Mouse (Mus musculus) forebrain, embryonic 11.5 days (tissue): ENCODE measurements around the gene Slc7a9. TPM values are rescaled to one million over a fixed set of nuclear protein-coding genes. Genes with fewer than 3 reads are reported as not detected.

Experiments
- ATAC-seq: fragments of 200-750 bp; cut with Nextera tagmentation; replicated peaks from 2 replicates; pipeline ENCODE4 v1.8.0; 2017; ENCODE audit warnings: moderate TSS enrichment; ENCODE audit not compliant: low FRiP score
- DNase-seq: peaks from one replicate; pipeline ENCODE4 v3.0.0-alpha.2; 2017; ENCODE audit warnings: low spot score
- H3K27ac ChIP-seq: fragments of 300-500 bp; sonication (generic); 2 replicates; pipeline ENCODE4 v1.5.1; 2014; ENCODE audit warnings: low read depth, low read length
- H3K27me3 ChIP-seq: fragments of 300-500 bp; sonication (generic); 2 replicates; pipeline ENCODE4 v1.6.1; 2014; ENCODE audit warnings: mild to moderate bottlenecking, low read length, mixed read lengths; ENCODE audit not compliant: control insufficient read depth, insufficient read depth
- H3K36me3 ChIP-seq: fragments of 300-500 bp; sonication (generic); 2 replicates; pipeline ENCODE4 v1.6.1; 2014; ENCODE audit warnings: mild to moderate bottlenecking, low read length, moderate library complexity, mixed read lengths; ENCODE audit not compliant: control insufficient read depth, insufficient read depth
- H3K4me1 ChIP-seq: fragments of 300-500 bp; sonication (generic); replicated peaks from 2 replicates; pipeline ENCODE4 v1.6.1; 2014; ENCODE audit warnings: low read length, mixed read lengths; ENCODE audit not compliant: control insufficient read depth, insufficient read depth
- H3K4me2 ChIP-seq: fragments of 300-500 bp; sonication (generic); 2 replicates; pipeline ENCODE4 v1.6.1; 2014; ENCODE audit warnings: low read depth, mild to moderate bottlenecking, low read length, moderate library complexity, mixed read lengths; ENCODE audit not compliant: severe bottlenecking
- H3K4me3 ChIP-seq: fragments of 300-500 bp; sonication (generic); 2 replicates; pipeline ENCODE4 v1.5.1; 2014; ENCODE audit warnings: low read depth, low read length
- H3K9ac ChIP-seq: fragments of 300-500 bp; sonication (generic); 2 replicates; pipeline ENCODE4 v1.6.1; 2014; ENCODE audit warnings: low read length
- H3K9me3 ChIP-seq: fragments of 300-500 bp; sonication (generic); 2 replicates; pipeline ENCODE4 v1.6.1; 2016; ENCODE audit warnings: low read length, mixed read lengths; ENCODE audit not compliant: control insufficient read depth
- WGBS: fragments of 180-500 bp; shearing (Covaris S2); extraction: QIAGEN DNeasy Blood & Tissue Kit; methylation state at CpG from one replicate; pipeline ENCODE4 v1.1.7; 2014; 5-methylcytosine and 5-hydroxymethylcytosine counted together
- polyA plus RNA-seq: library from polyadenylated mRNA; unstranded; fragments of >200 nt; fragmentation: Nextera tagmentation; extraction: Ambion mirVana; gene quantifications from 2 replicates; pipeline ENCODE4 v1.2.1, GENCODE M21; 2014

Gene Slc7a9
- polyA plus RNA-seq, 1 experiment from 2014 or later, result 0.24 TPM

- WGBS, result 35% methylated on average over 4 of the region's 4 CpGs
- DNase-seq (no peak), ATAC-seq (no peak)
- Histone ChIP-seq H3K4me3 (no peak overlapping the region), H3K9me3 (no peaks in the 10 kb centered on the region), H3K4me1 (no peaks in the 10 kb centered on the region), H3K27ac (no peak overlapping the region), H3K36me3 (no peaks in the 10 kb centered on the region), H3K9ac (no peak overlapping the region), H3K4me2 (no peak overlapping the region), H3K27me3 (no peaks in the 10 kb centered on the region)
Observed at GRCm38 (mm10) chr7:35447501-35447900, 1.1 kb upstream of the Slc7a9 start.

GRCm38 (mm10) chr7:35448867-35449266, 271 bp downstream of the Slc7a9 start:
- Histone ChIP-seq H3K4me3 (no peak overlapping the region), H3K4me2 (no peak overlapping the region), H3K9ac (no peak overlapping the region), H3K9me3 (no peaks in the 10 kb centered on the region), H3K36me3 (no peaks in the 10 kb centered on the region), H3K4me1 (no peaks in the 10 kb centered on the region), H3K27ac (no peak overlapping the region), H3K27me3 (no peaks in the 10 kb centered on the region)
- WGBS, result 78% methylated on average over 7 of the region's 7 CpGs
- ATAC-seq, result no peak
- no peak for DNase-seq

- 82% methylated on average over 4 of the region's 4 CpGs for WGBS
- ATAC-seq (no peak), DNase-seq (no peak)
- no peak overlapping the region for H3K4me2 ChIP-seq
- no peaks in the 10 kb centered on the region for H3K27me3 ChIP-seq
- no peak overlapping the region for H3K9ac ChIP-seq
- H3K27ac ChIP-seq, result no peak overlapping the region
- H3K4me3 ChIP-seq, result no peak overlapping the region
- no peaks in the 10 kb centered on the region for H3K9me3 ChIP-seq
- no peaks in the 10 kb centered on the region for H3K36me3 ChIP-seq
- no peaks in the 10 kb centered on the region for H3K4me1 ChIP-seq
Observed at GRCm38 (mm10) chr7:35456091-35456814, 7.7 kb downstream of the Slc7a9 start.

- DNase-seq (no peak), ATAC-seq (no peak)
- Histone ChIP-seq H3K4me1 (no peaks in the 10 kb centered on the region), H3K4me2 (no peak overlapping the region), H3K4me3 (no peak overlapping the region), H3K9ac (no peak overlapping the region), H3K27me3 (no peaks in the 10 kb centered on the region), H3K27ac (no peak overlapping the region), H3K36me3 (no peaks in the 10 kb centered on the region), H3K9me3 (no peaks in the 10 kb centered on the region)
- 87% methylated on average over 4 of the region's 4 CpGs for WGBS
Observed at GRCm38 (mm10) chr7:35460971-35461370, 12.4 kb downstream of the Slc7a9 start.

GRCm38 (mm10) chr7:35465027-35465426, 16.4 kb downstream of the Slc7a9 start:
- Histone ChIP-seq H3K9me3 (no peaks in the 10 kb centered on the region), H3K9ac (no peak overlapping the region), H3K4me2 (no peak overlapping the region), H3K4me3 (no peak overlapping the region), H3K36me3 (no peaks in the 10 kb centered on the region), H3K27ac (no peak overlapping the region), H3K4me1 (no peaks in the 10 kb centered on the region), H3K27me3 (no peaks in the 10 kb centered on the region)
- ATAC-seq, result no peak
- 93% methylated on average over 5 of the region's 5 CpGs for WGBS
- no peak for DNase-seq

GRCm38 (mm10) chr7:35467856-35468255, 19.3 kb downstream of the Slc7a9 start:
- Histone ChIP-seq H3K36me3 (no peaks in the 10 kb centered on the region), H3K9ac (no peak overlapping the region), H3K4me1 (no peaks in the 10 kb centered on the region), H3K27me3 (no peaks in the 10 kb centered on the region), H3K9me3 (no peaks in the 10 kb centered on the region), H3K27ac (no peak overlapping the region), H3K4me3 (no peak overlapping the region), H3K4me2 (no peak overlapping the region)
- WGBS, result 68% methylated on average over 2 of the region's 2 CpGs
- no peak for ATAC-seq
- DNase-seq, result no peak

- no peaks in the 10 kb centered on the region for H3K9me3 ChIP-seq
- no peak overlapping the region for H3K4me3 ChIP-seq
- WGBS, result 49% methylated on average over 4 of the region's 4 CpGs
- H3K36me3 ChIP-seq, result no peaks in the 10 kb centered on the region
- no peaks in the 10 kb centered on the region for H3K4me1 ChIP-seq
- no peak overlapping the region for H3K4me2 ChIP-seq
- H3K27ac ChIP-seq, result no peak overlapping the region
- DNase-seq (no peak), ATAC-seq (no peak)
- no peaks in the 10 kb centered on the region for H3K27me3 ChIP-seq
- no peak overlapping the region for H3K9ac ChIP-seq
Observed at GRCm38 (mm10) chr7:35470794-35471193, 22.2 kb downstream of the Slc7a9 start.

GRCm38 (mm10) chr7:35476457-35476856, 27.9 kb downstream of the Slc7a9 start:
- no peak for ATAC-seq

GRCm38 (mm10) chr7:35485126-35485525, 36.5 kb downstream of the Slc7a9 start:
- Histone ChIP-seq H3K4me3 (no peak overlapping the region), H3K4me1 (no peaks in the 10 kb centered on the region), H3K36me3 (no peaks in the 10 kb centered on the region), H3K4me2 (no peak overlapping the region), H3K27me3 (no peaks in the 10 kb centered on the region), H3K9ac (no peak overlapping the region), H3K27ac (no peak overlapping the region), H3K9me3 (no peaks in the 10 kb centered on the region)
- ATAC-seq (no peak), DNase-seq (no peak)
- WGBS, result 74% methylated on average over 2 of the region's 2 CpGs

More at GRCm38 (mm10) chr7:35476457-35476856, 27.9 kb downstream of the Slc7a9 start:
- Histone ChIP-seq H3K27me3 (no peaks in the 10 kb centered on the region), H3K9me3 (no peaks in the 10 kb centered on the region), H3K27ac (no peak overlapping the region), H3K36me3 (no peaks in the 10 kb centered on the region), H3K4me1 (no peaks in the 10 kb centered on the region), H3K9ac (no peak overlapping the region), H3K4me3 (no peak overlapping the region), H3K4me2 (no peak overlapping the region)
- 78% methylated on average over 2 of the region's 2 CpGs for WGBS
- DNase-seq, result no peak
